Mouse (Mus musculus) right cerebral cortex, adult 2 months (tissue): ENCODE data around the gene Vps54.

Source experiments
- DNase-seq, 2 experiments: peaks; one replicate each; pipeline ENCODE4 v3.0.0; 2021 to 2022; ENCODE audit warnings: low spot score in 2 of 2

Vps54 gene

DNA sequence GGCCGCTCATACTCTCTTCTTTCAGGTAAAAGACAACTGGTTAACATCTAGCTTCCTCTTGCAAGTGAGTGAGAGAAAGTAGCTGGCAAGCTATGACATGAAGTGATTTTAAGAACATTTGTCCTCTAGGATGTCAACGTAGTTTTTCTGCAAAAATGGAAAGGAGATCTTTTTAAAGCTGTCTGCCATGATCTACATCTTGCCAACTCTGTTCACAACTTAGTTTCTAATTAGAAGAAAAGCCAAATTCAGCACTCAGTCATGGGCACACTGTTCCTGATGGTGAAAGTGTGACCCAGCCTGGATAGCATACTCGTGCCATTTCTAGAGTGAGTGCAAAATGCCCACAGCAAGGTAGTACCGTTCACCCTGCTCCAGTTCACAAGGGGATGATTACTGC, 100.0 kb downstream of the Vps54 start:
- no peak for DNase-seq

DNA sequence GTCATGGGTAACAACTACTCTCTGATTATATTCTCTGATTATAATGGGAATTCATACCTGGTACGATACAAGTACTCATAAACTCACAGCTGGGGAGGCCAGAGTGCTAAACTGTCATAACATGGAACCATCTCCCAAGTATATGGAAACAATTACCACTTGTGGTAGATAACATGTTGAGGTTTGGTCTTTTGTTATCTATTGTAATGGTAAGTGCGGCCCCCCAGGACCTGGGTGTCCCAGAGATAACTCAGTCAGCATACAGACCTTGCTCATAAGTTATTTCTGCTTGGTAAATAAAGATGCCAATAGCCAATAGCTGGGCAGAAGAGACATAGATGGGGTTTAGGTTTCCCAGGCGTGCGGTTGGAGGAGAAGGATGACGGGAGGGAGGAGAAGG, 104.4 kb downstream of the Vps54 start:
- DNase-seq: no peak

DNA sequence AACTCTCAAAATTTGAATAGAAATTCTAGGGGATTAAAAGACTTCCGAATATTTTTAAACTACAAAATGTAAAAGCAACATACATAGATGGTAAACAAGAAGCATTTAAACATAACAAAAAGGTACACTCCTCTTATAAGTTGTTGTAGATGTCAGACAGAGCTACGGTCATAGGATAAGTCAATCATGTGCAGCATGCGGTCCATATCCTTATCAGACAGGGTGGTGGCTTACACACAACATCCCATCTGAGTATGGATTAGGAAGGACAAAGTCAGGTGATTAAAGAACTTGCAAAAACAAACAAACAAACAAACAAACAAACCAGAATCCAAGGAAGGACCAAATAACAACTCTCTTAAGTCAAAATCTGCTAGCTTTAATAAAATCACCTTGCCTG, 106.9 kb downstream of the Vps54 start:
- no peak for DNase-seq

- no peak for DNase-seq
Observed at GRCm38 (mm10) chr11:21348890-21349289, 109.8 kb downstream of the Vps54 start.

DNA sequence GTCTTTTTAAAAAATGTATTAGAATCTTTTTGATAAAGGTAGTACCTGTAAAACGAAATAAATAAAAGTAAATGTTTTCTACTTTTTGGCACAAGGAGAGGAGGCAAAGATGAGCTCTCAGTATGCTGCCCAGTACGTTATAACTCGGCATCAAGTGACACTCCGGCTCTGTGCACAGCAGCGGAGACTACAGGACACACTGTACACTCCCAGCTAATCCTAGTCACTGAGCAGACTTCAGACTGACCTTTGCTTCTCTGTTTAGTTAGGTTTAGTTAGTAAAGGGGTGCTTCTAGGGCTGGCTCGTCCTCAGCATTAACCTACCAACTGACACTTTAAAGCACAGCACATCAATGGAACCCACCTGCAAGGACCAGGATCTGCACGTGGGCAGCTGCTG, 112.2 kb downstream of the Vps54 start:
- no peak for DNase-seq

- no peak for DNase-seq
Observed at GRCm38 (mm10) chr11:21363144-21363940, 124.3 kb downstream of the Vps54 start.

- no peak for DNase-seq
Observed at GRCm38 (mm10) chr11:21368466-21368865, 129.4 kb downstream of the Vps54 start.

DNA sequence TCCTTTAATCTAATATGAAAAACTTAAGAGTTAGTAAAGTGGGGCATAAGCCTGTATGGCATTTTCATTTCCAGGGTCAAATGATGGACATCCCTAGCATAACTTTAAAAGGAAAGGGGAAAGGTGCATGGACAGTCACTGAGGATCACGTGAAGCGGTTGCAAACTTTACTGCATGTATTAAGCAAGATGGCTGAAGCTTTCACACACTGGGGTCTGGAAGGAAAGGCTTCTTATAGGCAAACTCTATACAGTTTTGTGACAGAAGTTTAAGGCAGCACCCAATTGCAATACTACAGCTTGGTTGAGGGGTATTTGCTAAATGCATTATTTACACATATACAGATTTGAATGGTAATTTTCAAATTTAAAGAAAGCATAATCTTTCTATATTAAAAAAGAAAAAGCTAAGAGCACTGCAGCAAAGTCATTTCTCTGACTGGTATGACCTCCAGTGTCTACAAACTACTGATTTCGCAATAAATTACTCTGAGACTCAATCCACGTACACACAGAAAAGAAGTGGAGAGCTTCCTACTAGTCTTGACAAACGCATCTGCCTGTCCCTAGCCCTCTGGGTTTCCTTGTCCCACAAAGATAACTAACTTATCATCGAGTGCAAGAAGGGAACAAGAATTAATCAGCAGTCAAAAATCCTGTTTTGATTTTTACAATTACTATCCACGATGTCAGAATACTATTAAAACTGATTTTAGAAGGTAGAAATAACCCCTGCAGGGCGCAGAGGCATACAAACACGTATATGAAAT, 130.4 kb downstream of the Vps54 start:
- DNase-seq: no peak

GRCm38 (mm10) chr11:21370399-21371121, 131.5 kb downstream of the Vps54 start:
- peak; percentile 52 to 53 for DNase-seq
